Mouse (Mus musculus): ENCODE results near the gene Pdgfc. TPM values are rescaled to one million over a fixed set of nuclear protein-coding genes. Genes with fewer than 3 reads are reported as not detected.

Pdgfc gene
- total RNA-seq (2017) = not detected in 2 replicates

DNA sequence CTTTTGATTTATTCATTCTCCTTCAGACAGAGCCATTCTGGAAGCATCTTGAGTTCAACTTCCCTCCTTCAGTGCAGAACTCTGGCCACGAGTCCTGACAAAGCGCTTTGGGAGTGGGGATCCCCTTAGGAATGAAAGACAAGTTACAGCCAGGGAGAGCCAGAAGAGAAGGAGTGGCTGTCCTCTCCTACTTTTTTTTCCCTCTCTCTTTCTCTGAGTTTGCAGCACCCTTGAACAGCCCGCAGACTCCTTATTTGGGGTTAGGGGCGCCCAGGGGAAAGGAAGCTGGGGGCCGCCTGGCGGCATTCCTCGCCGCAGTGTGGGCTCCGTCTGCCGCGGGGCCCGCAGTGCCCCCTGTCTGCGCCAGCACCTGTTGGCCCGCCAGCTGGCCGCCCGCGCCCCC is at the start of gene Pdgfc:
Gene Pdgfc (plus strand): TSS at position 266 of the 403 bp plus-strand sequence.
- no peak for ATAC-seq (ENCODE audit: extremely low read depth, insufficient number of reproducible peaks, low FRiP score, poor library complexity, severe bottlenecking)

- ATAC-seq (ENCODE audit: extremely low read depth, insufficient number of reproducible peaks, low FRiP score, poor library complexity, severe bottlenecking) = no peak
These were observed 27.0 kb upstream of the Pdgfc start for GRCm38 (mm10) chr3:81009245-81009644.

DNA sequence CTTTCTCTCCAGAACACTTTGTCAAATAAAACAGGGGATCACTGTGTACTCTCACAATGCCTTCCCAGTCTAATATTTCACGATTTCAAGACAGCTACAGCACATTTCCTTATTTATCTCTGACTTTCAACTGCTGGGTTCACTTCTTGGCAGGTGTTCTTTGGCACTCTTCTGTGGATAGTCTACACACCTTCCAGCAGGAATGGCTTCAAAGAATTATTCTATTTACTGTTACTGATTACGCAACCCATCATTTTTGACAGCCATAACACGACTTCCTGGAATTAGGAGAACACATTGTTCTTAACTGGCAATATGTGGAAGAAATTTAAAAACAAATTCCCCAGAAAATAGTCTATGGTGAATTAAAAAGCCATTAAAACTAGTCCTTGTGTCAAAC is 26.3 kb upstream of the Pdgfc start:
- no peak for ATAC-seq (ENCODE audit: extremely low read depth, insufficient number of reproducible peaks, low FRiP score, poor library complexity, severe bottlenecking)

GRCm38 (mm10) chr3:81017385-81018051 is 18.7 kb upstream of the Pdgfc start:
- ATAC-seq (ENCODE audit: extremely low read depth, insufficient number of reproducible peaks, low FRiP score, poor library complexity, severe bottlenecking) = no peak

- no peak for ATAC-seq (ENCODE audit: extremely low read depth, insufficient number of reproducible peaks, low FRiP score, poor library complexity, severe bottlenecking)
These were observed 16.2 kb upstream of the Pdgfc start for GRCm38 (mm10) chr3:81020064-81020463.

DNA sequence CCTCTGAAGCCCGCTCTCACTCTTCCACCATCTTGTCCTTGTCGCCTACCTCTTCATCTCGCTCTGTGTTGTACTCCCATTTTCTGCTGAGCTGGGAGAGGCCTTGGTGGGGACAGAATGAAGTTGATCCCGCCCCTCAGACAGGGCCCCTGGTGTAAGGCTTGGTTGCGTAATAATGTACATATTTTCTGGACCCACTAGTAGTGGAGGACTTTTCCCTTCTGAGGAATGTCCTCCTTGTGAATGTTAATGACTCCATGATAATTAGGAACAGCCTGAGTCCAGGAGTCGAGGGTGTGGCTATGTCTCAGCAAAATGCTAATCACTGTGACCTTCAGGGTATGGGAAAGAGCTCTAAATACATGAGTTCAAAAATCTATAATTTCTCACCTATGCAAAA is 14.4 kb upstream of the Pdgfc start:
- no peak for ATAC-seq (ENCODE audit: extremely low read depth, insufficient number of reproducible peaks, low FRiP score, poor library complexity, severe bottlenecking)

GRCm38 (mm10) chr3:81022266-81022665 is 13.9 kb upstream of the Pdgfc start:
- no peak for ATAC-seq (ENCODE audit: extremely low read depth, insufficient number of reproducible peaks, low FRiP score, poor library complexity, severe bottlenecking)

- ATAC-seq (ENCODE audit: extremely low read depth, insufficient number of reproducible peaks, low FRiP score, poor library complexity, severe bottlenecking) = no peak
These were observed 13.4 kb upstream of the Pdgfc start for GRCm38 (mm10) chr3:81022845-81023244.

DNA sequence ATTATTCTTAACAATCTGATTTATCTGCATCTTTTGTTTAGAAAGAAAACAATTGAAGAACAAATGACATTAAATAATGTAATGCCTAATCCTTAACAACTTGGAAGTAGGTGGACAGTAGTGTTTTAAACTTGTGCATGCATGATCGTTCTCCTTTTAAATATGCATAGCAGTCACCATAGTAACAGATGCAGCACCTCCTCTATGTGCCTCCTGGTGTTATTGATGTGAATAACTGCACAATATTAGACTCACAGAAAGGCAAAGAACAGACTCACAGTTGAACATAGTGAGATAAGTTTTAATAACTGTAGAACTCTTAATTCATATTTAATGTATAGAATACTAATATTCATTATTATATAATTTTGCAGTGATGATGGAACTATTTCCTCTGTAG is 12.6 kb upstream of the Pdgfc start:
- ATAC-seq (ENCODE audit: extremely low read depth, insufficient number of reproducible peaks, low FRiP score, poor library complexity, severe bottlenecking) = no peak

DNA sequence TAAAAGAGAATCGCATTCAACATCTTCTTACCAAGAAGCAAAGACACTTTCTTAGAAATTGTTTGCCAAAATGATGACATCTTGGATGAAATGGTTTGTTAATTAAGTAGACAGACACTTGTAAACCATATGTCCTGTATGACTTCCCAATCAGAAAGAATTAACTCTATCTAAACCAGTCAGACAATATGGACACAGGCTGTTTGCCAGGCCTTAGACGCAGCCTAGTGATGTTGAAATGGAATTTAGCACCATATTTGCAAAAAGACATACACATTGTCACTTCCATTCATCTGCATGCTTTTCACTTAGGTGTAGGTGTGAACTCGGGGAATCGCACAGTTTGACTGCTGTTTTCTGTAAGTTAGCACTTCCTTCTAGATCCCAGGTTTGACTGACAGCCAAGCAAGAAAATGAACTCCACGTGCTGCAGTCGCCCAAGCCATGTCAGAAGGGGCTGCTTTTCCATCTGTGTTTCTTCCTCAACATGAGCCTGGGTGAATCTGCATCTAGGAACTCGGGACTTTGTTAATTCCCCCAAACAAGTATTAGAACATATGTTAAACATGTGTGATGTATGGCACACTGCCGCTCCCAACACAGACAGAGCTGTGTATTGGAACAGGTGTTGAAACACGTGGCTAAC is 10.5 kb upstream of the Pdgfc start:
- ATAC-seq (ENCODE audit: extremely low read depth, insufficient number of reproducible peaks, low FRiP score, poor library complexity, severe bottlenecking) = no peak

DNA sequence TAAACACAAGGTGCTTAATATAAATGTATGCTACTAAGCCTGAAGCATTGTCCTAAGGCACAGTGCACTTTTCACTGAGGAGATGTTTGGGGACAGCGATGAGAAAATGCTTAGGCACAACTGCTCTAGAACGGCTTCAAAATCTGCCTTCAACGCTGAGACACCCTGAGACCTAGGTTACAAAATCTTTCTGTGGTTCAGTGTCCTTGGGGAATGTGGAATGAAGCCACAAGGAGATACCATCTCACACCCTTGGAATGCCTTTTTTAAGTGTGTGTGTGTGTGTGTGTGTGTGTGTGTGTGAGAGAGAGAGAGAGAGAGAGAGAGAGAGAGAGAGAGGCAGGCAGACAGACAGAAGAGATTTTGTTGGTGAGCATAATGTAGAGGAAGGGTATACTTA is 7.9 kb upstream of the Pdgfc start:
- ATAC-seq (ENCODE audit: extremely low read depth, insufficient number of reproducible peaks, low FRiP score, poor library complexity, severe bottlenecking) = no peak

DNA sequence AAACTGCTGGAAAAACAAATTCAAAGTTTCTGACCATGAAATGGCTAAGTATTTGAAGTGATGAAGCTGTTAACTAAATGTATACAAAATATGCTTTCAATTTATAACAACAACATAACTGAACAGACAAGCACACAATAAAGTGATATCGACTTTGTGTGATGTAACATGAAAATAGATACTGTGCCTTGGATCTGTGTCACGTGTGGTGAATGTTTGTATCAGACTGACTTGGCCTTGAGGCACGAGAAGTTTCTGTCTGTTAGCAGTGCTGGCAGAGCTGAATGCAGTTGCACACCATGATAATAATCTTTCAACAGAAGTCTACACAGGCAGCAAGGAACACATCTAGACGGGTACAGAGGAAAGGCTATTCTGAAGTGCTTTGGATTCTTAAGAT is 6.9 kb upstream of the Pdgfc start:
- ATAC-seq (ENCODE audit: extremely low read depth, insufficient number of reproducible peaks, low FRiP score, poor library complexity, severe bottlenecking) = no peak

DNA sequence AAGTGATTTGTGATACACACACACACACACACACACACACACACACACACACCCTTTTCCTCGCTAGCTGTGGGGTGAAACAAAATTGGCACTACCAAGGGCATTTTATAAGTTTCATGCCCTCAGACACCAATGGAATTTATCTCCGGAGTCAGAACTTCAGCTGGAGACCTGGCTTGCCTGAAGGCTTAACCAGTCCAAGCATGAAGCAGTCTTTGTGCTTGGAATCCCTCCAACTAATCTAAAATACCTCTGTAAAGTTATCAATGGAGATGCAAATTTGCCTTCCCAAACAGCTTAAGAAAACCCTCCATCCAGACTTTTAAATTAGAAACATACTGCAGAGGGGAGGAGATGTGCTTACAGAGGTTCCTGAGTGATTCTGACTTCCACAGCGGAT is 6.3 kb upstream of the Pdgfc start:
- ATAC-seq (ENCODE audit: extremely low read depth, insufficient number of reproducible peaks, low FRiP score, poor library complexity, severe bottlenecking) = no peak

DNA sequence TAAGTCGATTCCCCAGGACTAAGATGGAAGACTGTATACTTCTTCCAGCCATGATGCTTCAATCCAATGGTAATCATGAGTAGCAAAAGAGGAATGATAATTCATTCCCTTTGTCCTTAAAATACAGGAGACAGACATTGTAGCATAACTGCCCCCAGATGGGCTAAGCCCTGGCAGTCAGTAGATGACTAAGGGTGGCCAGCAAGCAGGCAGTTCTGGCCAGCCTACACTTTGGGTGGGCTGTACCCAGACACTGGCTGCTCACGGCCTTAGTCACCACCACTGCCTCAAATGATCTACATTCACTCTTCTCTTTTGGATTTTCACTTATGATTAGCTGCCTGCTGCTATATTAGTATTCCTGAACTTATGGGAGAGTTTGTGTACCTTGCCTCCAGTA is 5.9 kb upstream of the Pdgfc start:
- ATAC-seq (ENCODE audit: extremely low read depth, insufficient number of reproducible peaks, low FRiP score, poor library complexity, severe bottlenecking) = no peak

- no peak for ATAC-seq (ENCODE audit: extremely low read depth, insufficient number of reproducible peaks, low FRiP score, poor library complexity, severe bottlenecking)
These were observed 4.2 kb upstream of the Pdgfc start for GRCm38 (mm10) chr3:81032014-81032413.

DNA sequence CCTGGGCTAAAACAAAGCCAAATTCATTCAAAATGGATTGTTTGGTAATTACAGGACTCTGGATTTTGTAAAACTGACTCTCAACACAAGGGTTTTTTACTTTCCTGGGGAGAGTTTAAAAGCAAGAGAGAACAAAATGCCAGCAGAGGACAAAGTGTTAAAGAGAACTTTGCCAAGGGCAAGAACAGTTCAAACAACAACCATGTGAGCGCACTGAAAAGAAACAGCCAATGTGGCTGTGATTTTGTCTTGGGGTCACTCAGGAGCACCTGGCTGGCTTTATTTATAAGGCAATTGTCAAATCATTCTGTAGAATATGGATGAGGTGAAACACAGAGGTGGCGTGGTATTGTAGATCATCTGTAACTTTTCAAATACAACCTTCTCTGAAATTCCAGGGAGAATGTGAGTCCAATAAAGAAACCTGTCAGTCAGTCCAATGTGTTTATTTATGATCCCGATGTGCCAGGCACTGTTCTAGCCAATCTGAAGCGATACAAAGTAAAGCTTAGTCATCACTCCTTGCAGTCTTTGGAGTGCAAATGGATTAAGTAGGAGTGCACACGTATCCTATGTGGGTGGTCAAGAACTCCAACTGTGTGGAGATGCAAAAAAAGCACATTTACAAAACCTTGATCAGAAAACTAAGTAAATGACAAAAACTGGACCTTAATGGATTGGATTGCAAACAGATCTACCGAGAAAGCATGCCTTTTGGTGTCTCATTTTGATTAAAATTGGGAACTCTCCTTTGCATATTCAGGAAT is 1.7 kb upstream of the Pdgfc start:
- no peak for ATAC-seq (ENCODE audit: extremely low read depth, insufficient number of reproducible peaks, low FRiP score, poor library complexity, severe bottlenecking)

- ATAC-seq (ENCODE audit: extremely low read depth, insufficient number of reproducible peaks, low FRiP score, poor library complexity, severe bottlenecking) = peak; percentile 30; the same call in 1 of the 2 replicates
These were observed 517 bp downstream of the Pdgfc start for GRCm38 (mm10) chr3:81036554-81037311.

GRCm38 (mm10) chr3:81037312-81037859 is 1.2 kb downstream of the Pdgfc start:
- ATAC-seq (ENCODE audit: extremely low read depth, insufficient number of reproducible peaks, low FRiP score, poor library complexity, severe bottlenecking) = peak; percentile 25; the same call in 1 of the 2 replicates

DNA sequence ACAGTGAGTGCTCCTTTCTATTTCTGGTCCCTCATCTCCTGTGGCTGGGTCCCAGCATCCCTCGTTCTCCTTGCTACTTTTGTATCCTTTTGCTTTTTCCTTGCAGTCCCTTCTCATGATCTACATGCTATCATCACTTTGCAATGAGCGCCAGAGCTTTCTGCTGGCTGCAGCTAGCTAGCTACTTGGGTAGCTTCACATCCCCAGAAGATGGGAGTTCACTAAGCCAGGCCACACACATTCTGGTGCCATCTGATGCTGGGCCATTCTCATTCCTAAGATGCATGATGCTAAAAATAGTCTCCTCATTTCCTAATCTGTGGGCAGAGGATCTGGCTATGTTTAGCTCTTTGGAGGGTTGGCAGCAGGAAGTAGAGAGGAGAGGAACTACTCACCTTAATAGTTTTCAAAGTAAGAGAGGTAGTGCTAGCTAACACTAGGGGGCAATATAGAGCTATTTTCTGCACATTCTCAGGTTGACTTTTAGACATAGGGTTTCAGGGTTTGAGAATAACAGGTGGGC is 3.0 kb downstream of the Pdgfc start:
- ATAC-seq (ENCODE audit: extremely low read depth, insufficient number of reproducible peaks, low FRiP score, poor library complexity, severe bottlenecking) = peak; percentile 66
